Mouse (Mus musculus) liver, embryonic 15.5 days (tissue): ENCODE data around the gene Nhlh1. TPM values are rescaled to one million over a fixed set of nuclear protein-coding genes. Genes with fewer than 3 reads are reported as not detected.
A peak's percentile ranks its signal among the peaks of the same experiment; 100 is the strongest.

ENCODE experiments used
- ATAC-seq: fragments of 200-750 bp; cut with Nextera tagmentation; 2 replicates; pipeline ENCODE4 v1.8.0; 2017; ENCODE audit warnings: moderate number of reproducible peaks, mild to moderate bottlenecking, moderate library complexity; ENCODE audit not compliant: insufficient read depth
- H3K27ac ChIP-seq: fragments of 300-500 bp; sonication (generic); replicated peaks from 2 replicates; pipeline ENCODE4 v1.5.1; 2015; ENCODE audit warnings: mild to moderate bottlenecking, inconsistent platforms
- H3K27me3 ChIP-seq: fragments of 300-500 bp; sonication (generic); 2 replicates; pipeline ENCODE4 v1.6.1; 2015; ENCODE audit warnings: mild to moderate bottlenecking, inconsistent platforms
- H3K36me3 ChIP-seq: fragments of 300-500 bp; sonication (generic); replicated peaks from 2 replicates; pipeline ENCODE4 v1.6.1; 2015; ENCODE audit warnings: moderate library complexity, mild to moderate bottlenecking, inconsistent platforms
- H3K4me1 ChIP-seq: fragments of 300-500 bp; sonication (generic); replicated peaks from 2 replicates; pipeline ENCODE4 v1.6.1; 2015; ENCODE audit warnings: inconsistent platforms
- H3K4me2 ChIP-seq: fragments of 300-500 bp; sonication (generic); 2 replicates; pipeline ENCODE4 v1.6.1; 2015; ENCODE audit warnings: moderate library complexity, mild to moderate bottlenecking, inconsistent platforms
- H3K4me3 ChIP-seq: fragments of 300-500 bp; sonication (generic); replicated peaks from 2 replicates; pipeline ENCODE4 v1.5.1; 2015; ENCODE audit warnings: mild to moderate bottlenecking, inconsistent platforms
- H3K9ac ChIP-seq: fragments of 300-500 bp; sonication (generic); 2 replicates; pipeline ENCODE4 v1.6.1; 2015; ENCODE audit warnings: moderate library complexity, mild to moderate bottlenecking, inconsistent platforms
- H3K9me3 ChIP-seq: fragments of 300-500 bp; sonication (generic); replicated peaks from 2 replicates; pipeline ENCODE4 v1.6.1; 2016; ENCODE audit warnings: inconsistent platforms
- whole genome bisulfite sequencing: fragments of 180-500 bp; shearing (Covaris S2); methylation state at CpG from one replicate; pipeline ENCODE4 v1.1.7; 2015; ENCODE audit warnings: mixed read lengths; ENCODE audit not compliant: insufficient replicate concordance; 5-methylcytosine and 5-hydroxymethylcytosine counted together
- polyA plus RNA-seq: library from polyadenylated mRNA; unstranded; fragments of >200 nt; fragmentation: Nextera tagmentation; extraction: Ambion mirVana; gene quantifications from 2 replicates; pipeline ENCODE4 v1.2.1, GENCODE M21; 2015

Nhlh1 gene
- polyA plus RNA-seq, 1 experiment from 2014 or later, result not detected

DNA sequence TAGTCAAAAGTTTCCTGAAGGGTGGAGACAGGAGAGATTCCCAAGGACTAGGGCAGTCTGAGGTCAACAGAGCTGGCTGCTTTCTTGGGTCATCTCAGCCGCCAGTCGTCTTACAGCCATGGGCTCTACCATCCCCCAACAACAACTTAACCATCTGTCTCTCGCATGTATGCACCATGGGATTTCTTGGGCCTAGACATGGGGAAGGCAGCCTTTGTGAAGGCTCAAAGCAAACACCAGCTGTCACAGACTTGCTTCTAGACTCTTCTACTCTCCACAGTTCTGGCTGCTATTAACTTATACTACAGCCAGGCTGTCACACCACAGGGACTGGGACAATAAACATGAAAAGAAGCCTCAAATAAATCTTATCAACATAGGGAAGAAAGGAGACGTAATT lies 14.2 kb upstream of the Nhlh1 start:
- Histone ChIP-seq H3K4me3 (no peak overlapping the region), H3K9me3 (no peaks in the 10 kb centered on the region), H3K4me1 (no peaks in the 10 kb centered on the region), H3K9ac (no peak overlapping the region), H3K27ac (no peak overlapping the region), H3K36me3 (peaks cover 98% of the 10 kb centered on the region), H3K27me3 (no peaks in the 10 kb centered on the region), H3K4me2 (no peak overlapping the region)
- no peak for ATAC-seq
- WGBS, result 79% methylated on average over 4 of the region's 4 CpGs

DNA sequence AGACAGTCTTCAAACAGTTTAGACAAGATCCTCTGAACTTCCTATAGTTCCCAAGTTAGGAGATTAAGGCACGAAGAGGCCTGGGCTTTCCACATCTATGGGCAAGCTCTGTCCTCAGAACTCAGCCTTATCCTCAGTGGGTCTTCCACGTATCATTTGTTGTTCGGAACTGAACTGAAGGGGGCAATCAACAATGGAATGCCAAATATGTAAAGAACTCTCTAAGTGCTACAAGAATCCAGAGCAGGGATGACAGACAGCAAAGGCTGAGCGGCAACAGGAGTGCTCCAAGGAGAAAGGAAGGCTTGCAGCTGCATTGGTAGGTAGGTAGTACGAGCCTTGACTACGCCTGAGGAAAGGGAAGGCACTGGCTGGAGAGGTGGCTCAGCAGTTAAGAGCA lies 12.9 kb upstream of the Nhlh1 start:
- Histone ChIP-seq H3K27ac (no peak overlapping the region), H3K27me3 (no peaks in the 10 kb centered on the region), H3K36me3 (peaks cover 100% of the 10 kb centered on the region), H3K4me3 (no peak overlapping the region), H3K4me1 (no peaks in the 10 kb centered on the region), H3K9ac (no peak overlapping the region), H3K4me2 (no peak overlapping the region), H3K9me3 (no peaks in the 10 kb centered on the region)
- 75% methylated on average over 6 of the region's 6 CpGs for WGBS
- ATAC-seq, result no peak

DNA sequence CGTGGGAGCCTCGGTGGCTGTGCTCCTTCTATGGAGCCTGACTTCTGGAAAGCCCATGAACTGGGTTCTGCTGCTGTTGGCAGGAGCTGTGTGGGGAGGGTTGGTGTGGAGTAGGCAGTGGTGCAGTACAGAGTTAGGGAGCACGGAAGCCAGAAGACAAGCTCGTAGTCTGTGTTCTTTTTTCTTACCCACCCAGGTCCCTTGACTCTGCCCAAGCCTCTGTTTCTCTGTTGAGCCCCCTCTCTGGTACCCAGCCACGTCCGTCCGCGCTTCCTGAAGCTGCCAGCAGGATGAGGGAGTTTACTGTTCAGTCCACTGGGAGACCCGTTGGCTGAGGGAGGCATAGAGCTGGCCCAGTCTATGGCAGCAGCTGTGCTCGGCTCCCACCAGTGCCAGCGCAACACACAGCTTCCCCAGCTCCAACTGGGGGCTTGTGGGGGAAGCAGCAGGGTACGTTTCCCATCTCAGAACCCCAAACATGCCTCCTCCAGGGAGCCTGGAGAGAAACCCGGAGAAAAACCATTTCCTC lies 7.3 kb upstream of the Nhlh1 start:
- H3K4me3 ChIP-seq, result no peak overlapping the region
- H3K9ac ChIP-seq, result no peak overlapping the region
- H3K27me3 ChIP-seq, result no peaks in the 10 kb centered on the region
- H3K4me2 ChIP-seq, result no peak overlapping the region
- WGBS, result 75% methylated on average over 13 of the region's 13 CpGs
- H3K27ac ChIP-seq, result no peak overlapping the region
- no peaks in the 10 kb centered on the region for H3K9me3 ChIP-seq
- ATAC-seq, result no peak
- H3K36me3 ChIP-seq, result peaks cover 56% of the 10 kb centered on the region
- H3K4me1 ChIP-seq, result no peaks in the 10 kb centered on the region

DNA sequence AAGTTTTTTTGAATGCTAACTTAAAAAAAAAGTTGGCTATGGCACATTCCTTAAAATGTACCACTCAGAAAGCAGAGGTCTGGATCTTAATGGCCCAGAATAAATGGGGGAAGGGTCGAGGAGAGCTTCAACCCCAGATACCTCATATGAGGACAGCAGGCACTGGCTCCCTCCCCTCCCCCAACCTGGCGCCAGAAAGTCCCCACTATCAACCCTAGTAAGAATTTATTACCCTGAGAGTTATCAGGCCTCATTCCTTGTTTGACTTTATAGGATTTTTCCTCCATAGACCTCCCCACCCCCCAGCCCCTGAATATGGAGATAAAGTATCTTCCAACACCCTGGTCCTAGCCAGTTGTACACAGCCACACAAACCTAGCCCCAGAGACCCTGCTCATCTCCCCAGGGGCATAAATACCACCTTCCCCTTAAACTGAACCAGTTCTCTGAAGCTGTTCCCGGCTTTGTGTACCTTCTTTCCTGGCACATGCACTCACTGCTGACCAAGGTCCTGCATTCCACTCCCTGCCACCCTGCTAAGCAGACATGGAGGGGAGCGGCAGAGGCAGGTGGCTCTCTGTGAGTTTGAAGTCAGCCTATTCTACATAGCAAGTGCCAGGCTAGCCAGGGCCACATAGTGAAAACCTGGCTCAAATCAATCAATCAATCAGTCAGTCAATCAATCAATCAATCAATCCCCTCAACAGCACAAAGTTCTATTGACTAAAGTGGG lies 6.1 kb upstream of the Nhlh1 start:
- Histone ChIP-seq H3K4me2 (no peak overlapping the region), H3K9me3 (no peaks in the 10 kb centered on the region), H3K4me3 (no peak overlapping the region), H3K4me1 (no peaks in the 10 kb centered on the region), H3K9ac (no peak overlapping the region), H3K27ac (no peak overlapping the region), H3K27me3 (no peaks in the 10 kb centered on the region; the same call in 1 of the 2 replicates), H3K36me3 (peaks cover 43% of the 10 kb centered on the region)
- no peak for ATAC-seq
- WGBS, result 41% methylated on average over 4 of the region's 4 CpGs

DNA sequence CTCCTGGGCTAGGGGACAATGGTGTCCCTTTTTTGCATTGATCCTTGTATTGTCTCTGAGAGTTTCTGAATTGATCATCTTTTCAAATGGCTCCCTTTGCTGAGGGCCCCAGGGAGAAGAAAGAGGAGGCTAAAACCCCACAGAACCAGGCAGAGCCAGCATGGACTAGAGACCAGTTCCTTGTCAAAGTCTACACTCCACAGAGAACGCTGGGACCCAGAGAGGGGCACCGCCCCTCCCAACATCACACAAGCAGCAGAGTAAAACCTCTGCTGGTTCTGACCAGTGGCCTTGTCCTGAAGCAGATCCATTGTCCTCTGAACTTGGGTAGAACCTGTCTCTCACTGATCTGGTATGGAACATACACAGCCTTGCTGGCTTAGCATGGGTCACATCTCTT lies 4.7 kb upstream of the Nhlh1 start:
- peaks cover 3% of the 10 kb centered on the region; the same call in 1 of the 2 replicates for H3K27me3 ChIP-seq
- H3K4me1 ChIP-seq, result no peaks in the 10 kb centered on the region
- ATAC-seq, result no peak
- no peak overlapping the region for H3K4me3 ChIP-seq
- no peak overlapping the region for H3K9ac ChIP-seq
- WGBS, result 64% methylated on average over 2 of the region's 2 CpGs
- H3K4me2 ChIP-seq, result no peak overlapping the region
- H3K36me3 ChIP-seq, result peaks cover 30% of the 10 kb centered on the region
- no peak overlapping the region for H3K27ac ChIP-seq
- H3K9me3 ChIP-seq, result no peaks in the 10 kb centered on the region

DNA sequence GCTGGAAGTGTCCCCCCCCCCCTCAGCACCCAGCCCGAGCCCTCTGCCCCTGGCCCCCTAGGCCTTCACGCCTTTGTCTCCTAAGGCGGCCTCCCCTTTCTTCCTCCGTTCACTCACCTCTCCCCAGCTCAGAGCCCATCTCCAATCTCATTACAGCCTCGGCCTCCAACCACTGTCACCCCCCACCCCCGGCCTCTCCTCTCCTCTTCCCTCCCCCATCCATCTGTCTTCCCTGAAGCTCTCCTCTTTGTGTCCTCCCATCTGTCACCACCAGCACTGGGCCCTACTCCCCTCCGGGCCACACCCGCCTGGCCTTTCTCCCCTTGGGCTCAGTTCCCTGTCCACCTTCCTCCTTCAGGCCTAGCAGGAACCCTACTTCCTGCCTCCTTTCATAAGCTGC lies 3.8 kb upstream of the Nhlh1 start:
- Histone ChIP-seq H3K4me3 (no peak overlapping the region), H3K27me3 (peaks cover 12% of the 10 kb centered on the region), H3K36me3 (peaks cover 21% of the 10 kb centered on the region), H3K4me2 (no peak overlapping the region), H3K27ac (no peak overlapping the region), H3K9me3 (no peaks in the 10 kb centered on the region), H3K4me1 (no peaks in the 10 kb centered on the region), H3K9ac (no peak overlapping the region)
- ATAC-seq, result no peak
- 61% methylated on average over 8 of the region's 8 CpGs for WGBS

DNA sequence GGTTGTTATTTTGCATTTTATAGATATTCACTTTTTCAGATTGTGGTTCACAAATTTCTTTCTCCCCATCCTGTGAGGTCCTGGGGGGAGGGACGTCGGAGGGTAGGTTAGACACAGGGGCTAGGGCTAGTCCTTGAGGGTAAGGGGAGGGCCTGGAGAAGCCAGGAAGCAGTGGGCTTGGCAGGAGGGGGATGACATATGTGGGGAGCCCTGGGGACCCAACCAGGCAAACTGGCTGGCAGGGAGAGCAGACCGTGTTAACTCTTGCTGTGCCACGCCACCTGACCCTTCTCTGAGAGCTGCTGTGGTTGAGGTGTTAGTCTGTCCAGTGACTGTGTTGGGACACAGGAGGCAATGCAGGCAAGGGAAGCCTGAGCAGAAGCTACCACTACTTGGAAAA lies 3.3 kb upstream of the Nhlh1 start:
- Histone ChIP-seq H3K4me2 (no peak overlapping the region), H3K4me1 (no peaks in the 10 kb centered on the region), H3K27me3 (peaks cover 18% of the 10 kb centered on the region), H3K9ac (no peak overlapping the region), H3K27ac (no peak overlapping the region), H3K36me3 (peaks cover 15% of the 10 kb centered on the region), H3K9me3 (no peaks in the 10 kb centered on the region), H3K4me3 (no peak overlapping the region)
- ATAC-seq, result no peak
- 58% methylated on average over 4 of the region's 4 CpGs for WGBS

DNA sequence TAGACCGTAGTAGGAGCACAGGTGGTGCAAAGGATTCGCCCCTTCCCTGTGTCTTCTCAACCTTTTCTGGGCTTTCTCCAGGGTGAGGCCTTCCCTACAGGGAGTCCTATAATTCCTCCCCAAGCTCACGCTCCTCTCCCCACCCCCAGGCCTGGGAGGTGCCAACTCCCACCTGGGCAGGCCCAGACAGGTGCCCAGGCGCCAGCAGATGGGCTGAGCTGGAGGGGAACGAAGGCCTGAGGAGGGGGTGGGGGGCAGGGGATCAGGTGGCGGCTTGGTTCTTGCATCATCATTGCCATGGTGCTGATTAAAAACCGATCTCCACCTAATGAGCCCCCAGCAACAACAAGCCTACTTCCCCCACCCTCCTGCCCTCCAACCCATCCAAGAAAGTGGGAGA lies 1.5 kb upstream of the Nhlh1 start:
- Histone ChIP-seq H3K4me3 (no peak overlapping the region), H3K36me3 (no peaks in the 10 kb centered on the region), H3K9me3 (no peaks in the 10 kb centered on the region), H3K9ac (no peak overlapping the region), H3K27me3 (peaks cover 36% of the 10 kb centered on the region), H3K27ac (no peak overlapping the region), H3K4me2 (no peak overlapping the region), H3K4me1 (peaks cover 2% of the 10 kb centered on the region; the same call in 1 of the 2 replicates)
- 47% methylated on average over 7 of the region's 7 CpGs for WGBS
- no peak for ATAC-seq

DNA sequence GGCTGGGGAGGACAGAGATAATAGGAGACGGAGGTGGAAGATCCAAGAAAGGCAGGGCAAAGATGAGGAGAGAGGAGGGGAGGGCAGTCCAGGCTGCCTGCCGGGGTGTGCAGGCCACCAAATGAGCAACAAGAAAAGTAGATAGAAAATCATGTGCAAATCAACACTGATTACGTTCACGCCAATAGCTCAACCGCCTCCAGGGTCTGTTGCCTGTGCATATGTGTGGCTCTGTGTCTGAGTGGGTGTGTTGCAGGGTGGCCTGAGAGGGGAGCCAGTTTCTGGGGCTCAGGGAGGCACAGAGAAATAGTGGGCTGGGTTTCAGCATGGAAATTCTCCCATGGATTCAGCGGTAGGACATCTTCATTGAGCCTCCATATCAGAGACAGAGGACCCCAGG lies 948 bp upstream of the Nhlh1 start:
- H3K27me3 ChIP-seq, result peaks cover 41% of the 10 kb centered on the region
- H3K9me3 ChIP-seq, result no peaks in the 10 kb centered on the region
- no peak overlapping the region for H3K27ac ChIP-seq
- H3K4me3 ChIP-seq, result no peak overlapping the region
- H3K36me3 ChIP-seq, result no peaks in the 10 kb centered on the region
- H3K4me1 ChIP-seq, result peaks cover 4% of the 10 kb centered on the region; the same call in 1 of the 2 replicates
- 61% methylated on average over 6 of the region's 6 CpGs for WGBS
- ATAC-seq, result no peak
- no peak overlapping the region for H3K9ac ChIP-seq
- H3K4me2 ChIP-seq, result no peak overlapping the region

DNA sequence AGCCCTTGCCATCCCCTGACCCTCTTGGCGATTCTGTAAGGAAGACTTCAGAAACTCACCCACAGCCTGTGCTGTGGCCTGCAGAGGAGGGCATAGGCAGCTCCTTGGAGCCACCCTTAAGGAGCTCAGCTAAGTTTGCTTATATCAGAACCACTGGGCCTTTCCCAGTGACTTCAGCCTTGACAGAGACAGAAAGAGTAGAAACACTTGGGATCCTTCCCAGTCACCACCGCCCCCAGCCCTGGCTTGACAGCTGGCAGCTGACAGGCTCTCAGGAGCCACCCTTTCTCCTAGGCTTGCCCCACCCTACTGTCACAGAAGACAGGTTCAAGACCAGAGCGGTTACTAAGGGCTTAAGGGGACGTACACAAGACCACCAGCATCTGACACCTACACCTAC lies 1.1 kb downstream of the Nhlh1 start:
- 54% methylated on average over 4 of the region's 4 CpGs for WGBS
- H3K27me3 ChIP-seq, result peaks cover 60% of the 10 kb centered on the region
- H3K4me1 ChIP-seq, result peaks cover 4% of the 10 kb centered on the region; the same call in 1 of the 2 replicates
- ATAC-seq, result no peak
- no peaks in the 10 kb centered on the region for H3K9me3 ChIP-seq
- H3K4me2 ChIP-seq, result no peak overlapping the region
- H3K4me3 ChIP-seq, result no peak overlapping the region
- no peak overlapping the region for H3K27ac ChIP-seq
- H3K9ac ChIP-seq, result no peak overlapping the region
- H3K36me3 ChIP-seq, result no peaks in the 10 kb centered on the region

DNA sequence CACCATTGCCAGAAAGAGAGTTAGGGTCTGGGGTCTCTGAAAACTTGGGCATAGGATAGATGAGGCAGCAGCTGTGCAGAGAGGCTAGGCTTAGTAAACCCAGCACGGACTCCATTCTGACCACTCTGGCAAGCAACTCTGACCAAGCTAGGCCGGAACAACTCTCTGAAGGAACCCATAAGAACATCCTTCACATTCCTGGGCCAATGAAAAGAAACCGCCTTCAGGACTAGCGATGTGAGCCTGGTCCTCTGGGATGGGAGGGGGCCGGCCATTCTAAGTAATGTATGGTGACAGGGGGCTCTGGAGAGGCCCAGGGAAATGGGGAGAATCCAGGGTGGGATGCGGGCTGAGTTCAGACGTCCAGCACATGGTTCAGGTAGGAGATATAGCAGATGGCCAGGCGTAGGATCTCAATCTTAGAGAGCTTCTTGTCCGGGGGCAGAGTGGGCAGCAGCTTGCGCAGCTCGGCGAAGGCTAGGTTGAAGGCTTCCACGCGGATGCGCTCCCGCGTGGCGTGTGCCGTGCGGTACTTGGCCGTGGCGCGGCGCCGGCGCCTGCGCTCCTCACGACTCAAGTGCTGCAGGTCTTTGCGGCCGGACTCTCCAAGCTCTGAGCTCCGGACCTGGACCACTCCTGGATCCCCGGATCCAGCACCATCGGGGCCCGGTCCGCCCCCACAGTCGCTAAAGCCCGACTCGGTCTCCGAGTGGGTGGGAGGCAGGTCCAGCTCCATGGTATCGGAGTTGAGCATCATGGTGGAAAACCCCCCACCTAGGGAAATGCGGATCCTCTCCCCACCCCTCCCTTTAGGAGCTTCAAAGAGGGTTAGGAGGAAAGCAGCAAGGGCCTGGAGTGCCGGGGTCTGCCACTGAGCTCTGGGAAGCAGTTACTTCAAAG lies 3.6 kb downstream of the Nhlh1 start:
- Histone ChIP-seq H3K27ac (no peak overlapping the region), H3K9me3 (no peaks in the 10 kb centered on the region), H3K4me3 (0 out of 2 replicates have a peak overlapping the region, but pooled peaks have one; percentile 7), H3K27me3 (peaks cover 67% of the 10 kb centered on the region), H3K4me2 (peak overlapping the region; percentile 41), H3K4me1 (peaks cover 4% of the 10 kb centered on the region; the same call in 1 of the 2 replicates), H3K36me3 (no peaks in the 10 kb centered on the region), H3K9ac (no peak overlapping the region)
- no peak for ATAC-seq
- 6% methylated on average over 42 of the region's 42 CpGs for WGBS
